Mouse (Mus musculus) olfactory bulb, adult 2 months (tissue): ENCODE data around the gene Appl1.

Experiments used
- CTCF ChIP-seq: fragments of 200-500 bp; IDR thresholded peaks from 2 replicates; pipeline ENCODE4 v1.5.1; 2012; ENCODE audit warnings: low read depth, mild to moderate bottlenecking, low read length, moderate library complexity; ENCODE audit not compliant: insufficient read depth
- POLR2A ChIP-seq: fragments of 200-500 bp; IDR thresholded peaks from 2 replicates; pipeline ENCODE4 v1.6.1; 2012; ENCODE audit warnings: mild to moderate bottlenecking, low read depth, low read length, moderate library complexity; ENCODE audit not compliant: insufficient read depth

DNA sequence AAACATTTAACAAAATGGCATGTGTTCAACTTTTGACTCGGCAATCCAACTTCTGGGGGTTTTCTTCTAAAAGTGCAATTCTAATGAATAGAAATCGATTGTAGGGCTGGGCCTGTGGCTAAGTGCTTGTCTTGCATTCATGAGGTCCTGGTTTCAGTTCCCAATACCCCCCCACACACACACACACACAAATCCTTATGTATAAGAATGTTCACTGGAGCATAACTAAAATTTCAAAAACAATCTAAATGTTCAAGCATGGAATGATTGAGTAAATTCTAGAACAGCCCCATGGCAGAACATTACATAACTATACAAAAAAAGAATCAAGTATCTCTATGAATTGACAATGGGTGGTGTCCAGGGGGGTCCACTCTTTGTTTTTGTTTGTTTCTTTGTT lies 46.9 kb upstream of the Appl1 start:
- TF ChIP-seq CTCF, result no peak
- TF ChIP-seq POLR2A, result no peak
